Mouse (Mus musculus) layer of hippocampus, postnatal 14 days (tissue): ENCODE results near the gene Ociad2. TPM values are rescaled to one million over a fixed set of nuclear protein-coding genes. Genes with fewer than 3 reads are reported as not detected.
"Not testable (repeated sequence)": the region's sequence is repeated elsewhere in the genome, so short reads cannot be mapped to it uniquely, and the experiment has no call there.

Experiments used
- DNase-seq, 2 experiments: peaks; one replicate each; pipeline ENCODE4 v3.0.0; 2021 to 2022; ENCODE audit warnings: low spot score in 2 of 2, mixed read lengths in 1 of 2
- total RNA-seq, 2 experiments: library from RNA; stranded (reverse); gene quantifications; 2 replicates each; pipeline ENCODE4 v1.2.3; 2021

Ociad2 gene
- total RNA-seq, 2 experiments from 2014 or later = 108 to 112 TPM

GRCm38 (mm10) chr5:73355393-73355792, 14.6 kb upstream of the Ociad2 start:
- no peak for DNase-seq

- DNase-seq = no peak
These were observed 13.2 kb upstream of the Ociad2 start for GRCm38 (mm10) chr5:73353978-73354377.

- DNase-seq = no peak
These were observed 12.7 kb upstream of the Ociad2 start for GRCm38 (mm10) chr5:73353519-73353918.

- DNase-seq = no peak
These were observed 11.0 kb upstream of the Ociad2 start for GRCm38 (mm10) chr5:73351796-73352195.

GRCm38 (mm10) chr5:73349514-73349913, 8.7 kb upstream of the Ociad2 start:
- no peak for DNase-seq

- DNase-seq = no peak
These were observed 4.4 kb upstream of the Ociad2 start for GRCm38 (mm10) chr5:73345254-73345653.

- DNase-seq = peak; percentile 52 to 77
These were observed 3.5 kb upstream of the Ociad2 start for GRCm38 (mm10) chr5:73344310-73344709.

GRCm38 (mm10) chr5:73342701-73343355, 2.0 kb upstream of the Ociad2 start:
- no peak for DNase-seq

- no peak for DNase-seq
These were observed 777 bp downstream of the Ociad2 start for GRCm38 (mm10) chr5:73339779-73340722.

GRCm38 (mm10) chr5:73338832-73339163, 2.0 kb downstream of the Ociad2 start:
- no peak for DNase-seq

GRCm38 (mm10) chr5:73337961-73338831, 2.6 kb downstream of the Ociad2 start:
- peak; percentile 29 to 55 for DNase-seq

GRCm38 (mm10) chr5:73336448-73336847, 4.4 kb downstream of the Ociad2 start:
- DNase-seq = no peak

- DNase-seq = no peak
These were observed 9.8 kb downstream of the Ociad2 start for GRCm38 (mm10) chr5:73331002-73331401.

- DNase-seq = no peak
These were observed 16.2 kb downstream of the Ociad2 start for GRCm38 (mm10) chr5:73324526-73325170.

GRCm38 (mm10) chr5:73323602-73324001, 17.2 kb downstream of the Ociad2 start:
- no peak for DNase-seq

GRCm38 (mm10) chr5:73322684-73323083, 18.1 kb downstream of the Ociad2 start:
- not testable (repeated sequence) for DNase-seq

GRCm38 (mm10) chr5:73319306-73319705, 21.5 kb downstream of the Ociad2 start:
- no peak for DNase-seq

- DNase-seq = no peak
These were observed 26.2 kb downstream of the Ociad2 start for GRCm38 (mm10) chr5:73314654-73315053.

- DNase-seq = no peak
These were observed 27.2 kb downstream of the Ociad2 start for GRCm38 (mm10) chr5:73313591-73313990.

GRCm38 (mm10) chr5:73311458-73311857, 29.4 kb downstream of the Ociad2 start:
- no peak for DNase-seq

- no peak for DNase-seq
These were observed 30.4 kb downstream of the Ociad2 start for GRCm38 (mm10) chr5:73310401-73310800.
